Mouse (Mus musculus) kidney, postnatal 0 days (tissue): ENCODE data around the gene Shank2. TPM values are rescaled to one million over a fixed set of nuclear protein-coding genes. Genes with fewer than 3 reads are reported as not detected.

Experiments
- ATAC-seq: fragments of 200-750 bp; cut with Nextera tagmentation; replicated peaks from 2 replicates; pipeline ENCODE4 v1.8.0; 2017; ENCODE audit warnings: low read depth, moderate number of reproducible peaks, moderate TSS enrichment, moderate library complexity; ENCODE audit not compliant: low FRiP score
- DNase-seq: peaks from one replicate; pipeline ENCODE4 v3.0.0-alpha.2; 2016; ENCODE audit warnings: low spot score
- H3K27ac ChIP-seq: fragments of 300-500 bp; sonication (generic); 2 replicates; pipeline ENCODE4 v1.5.1; 2014; ENCODE audit warnings: mild to moderate bottlenecking
- H3K27me3 ChIP-seq: fragments of 300-500 bp; sonication (generic); 2 replicates; pipeline ENCODE4 v1.6.1; 2014; ENCODE audit warnings: low read length, mixed read lengths; ENCODE audit not compliant: insufficient read depth
- H3K36me3 ChIP-seq: fragments of 300-500 bp; sonication (generic); 2 replicates; pipeline ENCODE4 v1.6.1; 2014; ENCODE audit warnings: low read length, mixed read lengths; ENCODE audit not compliant: insufficient read depth
- H3K4me1 ChIP-seq: fragments of 300-500 bp; sonication (generic); replicated peaks from 2 replicates; pipeline ENCODE4 v1.6.1; 2014; ENCODE audit warnings: antibody characterized with exemption, low read length, mixed read lengths; ENCODE audit not compliant: insufficient read depth
- H3K4me2 ChIP-seq: fragments of 300-500 bp; sonication (generic); 2 replicates; pipeline ENCODE4 v1.6.1; 2014; ENCODE audit warnings: mild to moderate bottlenecking, low read length, moderate library complexity, mixed read lengths
- H3K4me3 ChIP-seq: fragments of 300-500 bp; sonication (generic); replicated peaks from 2 replicates; pipeline ENCODE4 v1.5.1; 2014; ENCODE audit warnings: low read depth, low read length
- H3K9ac ChIP-seq: fragments of 300-500 bp; sonication (generic); 2 replicates; pipeline ENCODE4 v1.6.1; 2014; ENCODE audit warnings: low read depth, low read length
- H3K9me3 ChIP-seq: fragments of 300-500 bp; sonication (generic); replicated peaks from 2 replicates; pipeline ENCODE4 v1.6.1; 2016; ENCODE audit warnings: low read length, inconsistent platforms, mixed read lengths
- CTCF ChIP-seq: IDR thresholded peaks from 2 replicates; pipeline ENCODE4 v1.5.1; 2016; ENCODE audit warnings: antibody characterized with exemption, low read depth, mild to moderate bottlenecking, moderate library complexity
- WGBS: fragments of 180-500 bp; shearing (Covaris S2); extraction: QIAGEN DNeasy Blood & Tissue Kit; methylation state at CpG from one replicate; pipeline ENCODE4 v1.1.7; 2014; 5-methylcytosine and 5-hydroxymethylcytosine counted together
- polyA plus RNA-seq: library from polyadenylated mRNA; unstranded; fragments of >200 nt; fragmentation: Nextera tagmentation; extraction: Ambion mirVana; gene quantifications from 2 replicates; pipeline ENCODE4 v1.2.1, GENCODE M21; 2015

The Shank2 gene
- polyA plus RNA-seq, 1 experiment from 2014 or later = 2.6 TPM

DNA sequence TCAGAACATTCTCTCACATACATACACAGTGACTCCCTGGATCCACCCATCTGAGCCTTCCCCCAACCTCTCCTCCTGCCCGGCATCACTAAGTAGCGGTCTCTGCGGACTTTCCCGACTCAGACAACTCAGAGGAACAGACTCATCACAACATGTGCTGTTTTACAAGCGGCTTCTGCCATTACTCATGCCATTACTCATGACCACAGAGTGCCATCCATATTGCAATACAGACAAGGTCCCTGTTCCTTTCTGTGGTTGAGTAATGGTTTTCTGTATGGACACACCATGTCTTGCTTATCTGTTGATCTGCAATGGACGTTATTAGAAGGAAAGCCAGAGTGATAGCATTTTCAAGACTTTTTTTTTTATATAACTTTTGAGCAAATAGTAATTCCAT, 338.6 kb downstream of the Shank2 start:
- no peak for TF ChIP-seq CTCF
- H3K4me2 ChIP-seq = no peak overlapping the region
- DNase-seq (no peak), ATAC-seq (no peak)
- no peaks in the 10 kb centered on the region for H3K4me1 ChIP-seq
- no peak overlapping the region for H3K9ac ChIP-seq
- no peaks in the 10 kb centered on the region for H3K36me3 ChIP-seq
- no peak overlapping the region for H3K27ac ChIP-seq
- H3K4me3 ChIP-seq = no peak overlapping the region
- H3K27me3 ChIP-seq = no peaks in the 10 kb centered on the region
- 77% methylated on average over 6 of the region's 6 CpGs for WGBS
- H3K9me3 ChIP-seq = no peaks in the 10 kb centered on the region

DNA sequence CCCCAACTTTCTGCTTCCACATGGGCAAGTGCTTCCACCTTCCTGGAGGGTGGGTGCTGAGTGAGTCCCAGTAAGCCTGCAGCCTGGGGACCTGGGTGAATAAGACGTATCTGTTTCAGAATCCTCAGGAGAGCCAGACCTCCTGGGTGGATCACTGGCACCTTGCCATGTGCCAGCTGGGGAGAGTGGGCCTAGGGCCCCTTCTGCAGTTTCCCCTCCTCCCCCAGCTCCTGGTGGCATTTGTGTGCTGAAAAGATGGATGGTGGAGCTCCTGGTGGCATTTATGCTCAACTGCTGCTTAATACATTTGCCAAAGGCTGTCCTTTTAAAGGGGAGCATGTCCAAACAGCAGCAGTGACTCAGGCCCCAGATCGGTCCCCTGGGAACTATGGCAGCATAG, 364.4 kb downstream of the Shank2 start:
- TF ChIP-seq CTCF = no peak
- no peak overlapping the region for H3K4me2 ChIP-seq
- no peak overlapping the region for H3K4me3 ChIP-seq
- H3K4me1 ChIP-seq = no peaks in the 10 kb centered on the region
- H3K27ac ChIP-seq = no peak overlapping the region
- H3K9me3 ChIP-seq = no peaks in the 10 kb centered on the region
- ATAC-seq (no peak), DNase-seq (no peak)
- no peak overlapping the region for H3K9ac ChIP-seq
- no peaks in the 10 kb centered on the region for H3K27me3 ChIP-seq
- WGBS = 66% methylated on average over 2 of the region's 2 CpGs
- H3K36me3 ChIP-seq = no peaks in the 10 kb centered on the region

DNA sequence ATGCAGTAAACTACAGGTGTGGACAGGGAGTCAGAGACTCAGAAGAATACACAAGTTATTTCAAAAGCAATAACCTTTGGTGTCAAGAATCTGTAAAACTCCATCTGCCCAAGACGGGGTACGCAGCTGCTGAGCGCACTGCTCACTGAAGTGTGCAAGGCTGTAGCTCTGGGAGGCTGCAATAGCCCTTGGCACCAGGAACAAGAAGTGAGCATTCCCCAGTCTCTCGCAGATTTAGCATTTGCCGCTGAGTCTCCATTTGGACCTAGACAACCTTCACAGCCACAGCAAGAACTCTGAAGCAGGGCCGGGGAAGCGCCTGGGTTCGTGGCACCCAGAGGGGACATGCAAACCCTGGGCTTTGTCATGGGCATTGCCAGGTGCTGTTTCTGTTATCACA, 371.3 kb downstream of the Shank2 start:
- TF ChIP-seq CTCF = no peak
- ATAC-seq (no peak), DNase-seq (no peak)
- no peaks in the 10 kb centered on the region for H3K27me3 ChIP-seq
- no peak overlapping the region for H3K4me3 ChIP-seq
- no peak overlapping the region for H3K4me2 ChIP-seq
- H3K36me3 ChIP-seq = no peaks in the 10 kb centered on the region
- no peaks in the 10 kb centered on the region for H3K9me3 ChIP-seq
- no peak overlapping the region for H3K27ac ChIP-seq
- H3K4me1 ChIP-seq = no peaks in the 10 kb centered on the region
- H3K9ac ChIP-seq = no peak overlapping the region
- WGBS = 56% methylated on average over 8 of the region's 8 CpGs

DNA sequence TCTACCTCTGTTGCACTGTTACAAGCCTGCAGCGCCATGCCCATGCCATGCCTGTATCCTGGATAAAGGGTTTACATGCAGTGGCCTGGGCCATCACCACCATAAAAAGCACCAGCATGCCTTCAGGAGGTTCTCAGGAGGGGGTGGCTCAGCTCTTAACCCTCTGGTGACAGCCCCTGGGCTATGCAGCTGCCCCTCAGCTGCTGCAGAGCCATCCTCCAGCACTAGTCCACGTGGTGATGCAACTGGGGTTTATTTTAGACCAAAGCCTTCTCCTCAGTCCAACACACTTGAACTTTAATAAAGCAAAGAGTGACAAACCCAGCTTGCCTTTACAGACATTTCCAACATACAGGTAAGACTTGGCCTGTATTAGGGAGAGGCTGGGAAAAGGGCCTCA, 373.8 kb downstream of the Shank2 start:
- 87% methylated on average over 2 of the region's 2 CpGs for WGBS
- no peak for DNase-seq
- ATAC-seq = no peak
- no peaks in the 10 kb centered on the region for H3K4me1 ChIP-seq
- H3K9ac ChIP-seq = no peak overlapping the region
- H3K36me3 ChIP-seq = no peaks in the 10 kb centered on the region
- no peaks in the 10 kb centered on the region for H3K9me3 ChIP-seq
- no peak for TF ChIP-seq CTCF
- H3K27me3 ChIP-seq = no peaks in the 10 kb centered on the region
- H3K4me2 ChIP-seq = no peak overlapping the region
- H3K4me3 ChIP-seq = no peak overlapping the region
- no peak overlapping the region for H3K27ac ChIP-seq

DNA sequence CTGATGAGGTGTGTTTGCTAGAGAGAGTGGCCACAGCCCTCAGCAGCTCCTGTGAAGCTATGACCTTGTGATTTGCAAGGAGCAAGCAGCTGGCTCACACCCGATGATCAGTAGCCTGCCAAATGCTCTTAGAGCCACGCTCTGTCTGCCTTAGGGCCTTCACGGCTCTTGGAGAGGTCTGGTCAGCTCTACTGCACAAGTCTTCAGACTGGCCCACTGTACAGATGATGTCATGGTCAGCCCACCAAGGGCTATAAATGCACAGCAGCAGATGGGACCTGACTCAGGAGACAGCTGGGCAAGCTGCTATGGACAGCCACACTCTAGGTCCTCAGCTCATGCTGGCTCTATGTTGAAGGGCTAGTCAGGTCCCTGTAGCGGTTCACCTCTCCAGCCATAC, 376.5 kb downstream of the Shank2 start:
- DNase-seq (no peak), ATAC-seq (peak; percentile 25; the same call in 1 of the 2 replicates)
- Histone ChIP-seq H3K27ac (no peak overlapping the region), H3K9me3 (no peaks in the 10 kb centered on the region), H3K36me3 (no peaks in the 10 kb centered on the region), H3K4me2 (no peak overlapping the region), H3K9ac (no peak overlapping the region), H3K4me1 (no peaks in the 10 kb centered on the region), H3K4me3 (no peak overlapping the region), H3K27me3 (no peaks in the 10 kb centered on the region)
- no peak for TF ChIP-seq CTCF
- WGBS = 50% methylated on average over 4 of the region's 4 CpGs

DNA sequence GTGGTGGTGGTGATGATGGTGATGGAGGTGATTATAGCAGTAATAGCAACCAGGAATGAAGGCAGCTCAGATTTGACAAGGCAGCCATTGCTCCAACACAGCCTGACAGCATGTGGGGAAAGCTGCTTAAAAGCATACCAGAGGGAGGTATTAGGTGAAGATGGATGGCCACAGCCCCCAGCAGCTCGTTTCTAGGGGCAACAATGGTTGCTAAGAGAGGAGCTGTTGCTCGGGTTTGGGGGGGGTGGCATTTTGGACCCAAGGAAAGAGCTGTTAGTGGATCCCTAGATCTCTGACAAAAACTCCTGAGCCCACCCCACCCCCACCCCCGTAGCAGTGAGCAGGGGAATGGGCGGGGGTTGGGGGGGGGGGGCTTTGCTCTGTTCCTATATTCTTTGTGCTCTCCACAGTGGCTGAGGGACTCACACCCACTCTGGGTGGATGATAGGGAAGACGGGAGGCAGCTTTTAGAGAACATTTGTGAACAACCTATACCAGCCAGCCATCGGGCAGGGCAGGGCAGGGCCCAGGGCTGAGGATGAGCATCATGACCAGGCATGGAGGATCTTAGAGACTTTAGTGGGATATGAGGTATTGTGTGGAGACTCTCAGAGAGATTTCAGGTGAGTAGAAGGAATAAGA, 377.6 kb downstream of the Shank2 start:
- no peak overlapping the region for H3K9ac ChIP-seq
- no peaks in the 10 kb centered on the region for H3K27me3 ChIP-seq
- no peak overlapping the region for H3K27ac ChIP-seq
- no peak for DNase-seq
- no peaks in the 10 kb centered on the region for H3K4me1 ChIP-seq
- TF ChIP-seq CTCF = no peak
- no peak overlapping the region for H3K4me2 ChIP-seq
- no peak overlapping the region for H3K4me3 ChIP-seq
- H3K36me3 ChIP-seq = no peaks in the 10 kb centered on the region
- ATAC-seq = no peak
- no peaks in the 10 kb centered on the region for H3K9me3 ChIP-seq
- WGBS = 58% methylated on average over 6 of the region's 6 CpGs

DNA sequence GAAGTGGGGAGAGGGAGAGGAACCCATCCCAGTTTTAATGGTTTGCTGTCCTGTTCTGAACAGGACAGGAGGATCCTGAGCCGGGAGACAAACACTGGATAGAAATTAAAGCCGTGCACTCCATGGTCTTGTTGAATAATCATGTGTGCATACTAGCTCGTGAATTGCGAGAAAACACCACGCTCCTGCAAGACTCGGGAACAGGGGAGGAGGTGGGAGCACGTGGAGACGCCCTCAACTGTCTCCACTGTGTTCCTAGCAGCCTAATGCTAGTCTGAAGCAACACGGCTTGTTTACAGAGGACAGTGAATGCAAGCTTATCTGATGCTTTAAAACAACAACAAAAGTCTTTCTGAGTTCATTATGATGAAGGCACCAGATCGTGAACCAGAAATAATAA, 379.9 kb downstream of the Shank2 start:
- Histone ChIP-seq H3K4me3 (no peak overlapping the region), H3K27ac (no peak overlapping the region), H3K9ac (no peak overlapping the region), H3K4me2 (no peak overlapping the region), H3K36me3 (no peaks in the 10 kb centered on the region), H3K27me3 (no peaks in the 10 kb centered on the region), H3K9me3 (no peaks in the 10 kb centered on the region), H3K4me1 (no peaks in the 10 kb centered on the region)
- 76% methylated on average over 10 of the region's 10 CpGs for WGBS
- TF ChIP-seq CTCF = no peak
- DNase-seq (no peak), ATAC-seq (no peak)
